Mouse (Mus musculus) CH12F3 (cell line): ENCODE data around the gene Pum1.
"Not testable (repeated sequence)": the region's sequence is repeated elsewhere in the genome, so short reads cannot be mapped to it uniquely, and the experiment has no call there.

Source experiments
- in situ Hi-C: fragments of 300-500 bp; cut with MboI; formaldehyde crosslinking; loops from 2 replicates; pipeline ENCODE4 v1.14.3; 2020; ENCODE audit warnings: low sequenced_read_pairs

Pum1 gene

GRCm38 (mm10) chr4:130662979-130663725, at the start of gene Pum1:
TSS of gene Pum1 (plus strand) at chr4:130663321.
- in situ Hi-C loops: no loop called here

- in situ Hi-C loops: no loop called here
Observed at GRCm38 (mm10) chr4:130629391-130629790, 33.7 kb upstream of the Pum1 start.

- in situ Hi-C loops: no loop called here
Observed at GRCm38 (mm10) chr4:130630232-130630847, 32.8 kb upstream of the Pum1 start.

- in situ Hi-C loops: not testable (repeated sequence)
Observed at GRCm38 (mm10) chr4:130635076-130635475, 28.0 kb upstream of the Pum1 start.

- in situ Hi-C loops: no loop called here
Observed at GRCm38 (mm10) chr4:130636761-130637160, 26.4 kb upstream of the Pum1 start.

- in situ Hi-C loops: no loop called here
Observed at GRCm38 (mm10) chr4:130637488-130638422, 25.4 kb upstream of the Pum1 start.

- in situ Hi-C loops: no loop called here
Observed at GRCm38 (mm10) chr4:130640031-130640717, 22.9 kb upstream of the Pum1 start.

- in situ Hi-C loops: no loop called here
Observed at GRCm38 (mm10) chr4:130642468-130642867, 20.7 kb upstream of the Pum1 start.

- in situ Hi-C loops: no loop called here
Observed at GRCm38 (mm10) chr4:130645426-130645825, 17.7 kb upstream of the Pum1 start.

GRCm38 (mm10) chr4:130651286-130651685, 11.8 kb upstream of the Pum1 start:
- in situ Hi-C loops: no loop called here

- in situ Hi-C loops: no loop called here
Observed at GRCm38 (mm10) chr4:130652546-130652945, 10.6 kb upstream of the Pum1 start.

GRCm38 (mm10) chr4:130657820-130658565, 5.1 kb upstream of the Pum1 start:
- in situ Hi-C loops: no loop called here

GRCm38 (mm10) chr4:130659470-130659869, 3.7 kb upstream of the Pum1 start:
- in situ Hi-C loops: no loop called here

- in situ Hi-C loops: no loop called here
Observed at GRCm38 (mm10) chr4:130660106-130660505, 3.0 kb upstream of the Pum1 start.

- in situ Hi-C loops: no loop called here
Observed at GRCm38 (mm10) chr4:130661151-130661550, 2.0 kb upstream of the Pum1 start.

GRCm38 (mm10) chr4:130662305-130662704, 816 bp upstream of the Pum1 start:
- in situ Hi-C loops: not testable (repeated sequence)

GRCm38 (mm10) chr4:130663810-130664401, 785 bp downstream of the Pum1 start:
- in situ Hi-C loops: no loop called here

GRCm38 (mm10) chr4:130664414-130665029, 1.4 kb downstream of the Pum1 start:
- in situ Hi-C loops: no loop called here

GRCm38 (mm10) chr4:130665176-130665575, 2.1 kb downstream of the Pum1 start:
- in situ Hi-C loops: no loop called here
